Mouse (Mus musculus): ENCODE measurements around the gene Sephs1. TPM values are rescaled to one million over a fixed set of nuclear protein-coding genes. Genes with fewer than 3 reads are reported as not detected.
"Not testable (repeated sequence)": the region's sequence is repeated elsewhere in the genome, so short reads cannot be mapped to it uniquely, and the experiment has no call there.

Gene Sephs1
- polyA plus RNA-seq, 1 experiment from 2014 or later: 96.7 TPM

DNA sequence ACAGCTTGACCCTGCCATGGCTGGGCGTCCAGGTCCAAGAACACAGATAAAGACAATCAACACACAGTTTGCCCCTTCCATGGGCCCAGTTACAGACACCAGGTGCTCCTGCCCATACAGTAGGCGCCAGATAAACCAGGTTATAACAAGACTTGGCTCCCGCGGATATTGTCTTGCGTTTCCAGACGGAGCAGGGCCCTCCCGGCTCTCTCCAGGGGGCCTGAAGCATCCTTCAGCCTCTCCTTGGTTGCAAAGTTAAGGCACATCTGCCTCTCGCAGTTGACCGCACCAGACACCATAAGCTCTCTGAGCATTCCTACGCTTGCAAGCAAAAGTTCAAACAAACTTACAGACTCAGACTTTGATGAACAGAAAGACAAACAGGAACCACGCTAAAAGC is 59.5 kb downstream of the Sephs1 start:
- Histone ChIP-seq H3K36me3 (ENCODE audit: poor library complexity, severe bottlenecking) (peaks cover 16% of the 10 kb centered on the region; the same call in 1 of the 2 replicates), H3K4me1 (no peaks in the 10 kb centered on the region), H3K4me2 (no peak overlapping the region), H3K9me3 (replicated peaks) (peaks cover 7% of the 10 kb centered on the region), H3K27ac (no peak overlapping the region), H3K4me3 (no peak overlapping the region), H3K9ac (no peak overlapping the region), H3K27me3 (no peaks in the 10 kb centered on the region)
- 93% methylated on average over 11 of the region's 11 CpGs for WGBS
- no peak for ATAC-seq

DNA sequence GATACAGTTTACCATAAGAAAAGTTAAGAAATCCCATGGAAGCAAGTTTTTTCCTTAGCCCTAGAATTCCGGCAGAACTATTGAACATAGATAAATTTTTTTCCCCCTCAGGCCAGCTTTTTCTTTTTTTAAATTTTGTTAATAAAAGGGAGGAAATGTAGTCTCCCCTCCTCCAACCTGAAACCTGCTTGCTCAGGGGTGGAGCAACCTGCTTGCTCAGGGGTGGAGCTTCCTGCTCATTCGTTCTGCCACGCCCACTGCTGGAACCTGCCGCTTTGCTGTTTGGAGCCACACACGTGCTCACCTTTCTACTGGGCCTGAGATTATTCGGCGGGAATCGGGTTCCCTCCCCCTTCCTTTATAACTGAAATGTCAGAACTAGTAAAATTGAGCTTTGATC is 68.3 kb downstream of the Sephs1 start:
- not testable (repeated sequence) for ATAC-seq; H3K9me3 ChIP-seq (replicated peaks); H3K4me1 ChIP-seq; H3K27me3 ChIP-seq; H3K4me2 ChIP-seq; H3K27ac ChIP-seq; H3K9ac ChIP-seq; H3K36me3 ChIP-seq (ENCODE audit: poor library complexity, severe bottlenecking); H3K4me3 ChIP-seq
- 93% methylated on average over 7 of the region's 8 CpGs for WGBS

DNA sequence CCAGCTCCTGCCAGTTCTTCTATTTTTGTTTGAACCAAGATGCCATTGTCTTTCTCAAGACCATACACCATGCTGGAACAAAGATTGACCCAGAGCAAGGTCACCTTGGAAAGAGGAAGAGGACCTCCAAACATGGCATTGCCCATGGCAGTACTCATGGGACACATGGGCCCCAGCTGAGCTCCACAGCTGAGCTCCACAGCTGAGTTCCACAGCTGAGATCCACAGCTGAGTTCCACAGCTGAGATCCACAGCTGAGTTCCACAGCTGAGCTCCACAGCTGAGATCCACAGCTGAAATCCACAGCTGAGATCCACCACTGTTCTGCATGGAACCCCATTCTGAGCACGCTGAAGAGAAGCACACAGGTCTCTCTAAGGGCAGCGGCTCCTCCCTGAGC is 69.6 kb downstream of the Sephs1 start:
- H3K36me3 ChIP-seq (ENCODE audit: poor library complexity, severe bottlenecking): no peaks in the 10 kb centered on the region
- peaks cover 5% of the 10 kb centered on the region; the same call in 1 of the 2 replicates for H3K9me3 ChIP-seq (replicated peaks)
- H3K27me3 ChIP-seq: no peaks in the 10 kb centered on the region
- H3K4me2 ChIP-seq: no peak overlapping the region
- WGBS: 94% methylated on average over 2 of the region's 2 CpGs
- no peak overlapping the region for H3K27ac ChIP-seq
- no peak overlapping the region for H3K9ac ChIP-seq
- no peak overlapping the region for H3K4me3 ChIP-seq
- H3K4me1 ChIP-seq: no peaks in the 10 kb centered on the region
- no peak for ATAC-seq

DNA sequence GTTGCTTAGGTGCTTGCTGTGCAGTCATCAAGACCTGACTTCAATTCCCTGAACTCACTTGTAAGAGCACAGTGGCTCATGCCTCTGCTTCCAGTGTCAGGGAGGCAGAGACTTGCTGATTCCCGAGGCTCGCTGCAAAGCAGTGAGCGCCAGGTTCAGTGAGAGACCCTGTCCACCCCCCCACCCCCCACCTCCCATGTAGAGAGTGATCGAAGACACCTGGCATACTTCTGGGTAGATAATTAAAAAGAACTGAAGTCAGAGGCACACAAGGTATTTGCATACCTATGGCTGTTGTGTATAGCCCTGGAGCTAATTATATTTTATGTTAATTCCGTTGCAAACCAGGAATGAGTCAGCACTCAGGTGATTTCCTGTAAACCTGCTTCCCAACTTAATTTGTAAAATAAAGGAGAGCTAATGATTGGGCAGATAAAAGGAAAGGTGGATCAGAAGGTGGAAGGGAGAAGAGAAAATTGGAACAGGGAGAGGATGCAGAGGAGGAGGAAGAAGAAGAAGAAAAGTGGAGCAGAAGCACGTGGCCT is 72.9 kb downstream of the Sephs1 start:
- no peak overlapping the region for H3K27ac ChIP-seq
- no peak overlapping the region for H3K4me3 ChIP-seq
- no peak for ATAC-seq
- no peaks in the 10 kb centered on the region for H3K27me3 ChIP-seq
- H3K9me3 ChIP-seq (replicated peaks): peaks cover 5% of the 10 kb centered on the region; the same call in 1 of the 2 replicates
- no peaks in the 10 kb centered on the region for H3K36me3 ChIP-seq (ENCODE audit: poor library complexity, severe bottlenecking)
- WGBS: 87% methylated on average over 6 of the region's 6 CpGs
- no peak overlapping the region for H3K9ac ChIP-seq
- H3K4me1 ChIP-seq: no peaks in the 10 kb centered on the region
- no peak overlapping the region for H3K4me2 ChIP-seq

DNA sequence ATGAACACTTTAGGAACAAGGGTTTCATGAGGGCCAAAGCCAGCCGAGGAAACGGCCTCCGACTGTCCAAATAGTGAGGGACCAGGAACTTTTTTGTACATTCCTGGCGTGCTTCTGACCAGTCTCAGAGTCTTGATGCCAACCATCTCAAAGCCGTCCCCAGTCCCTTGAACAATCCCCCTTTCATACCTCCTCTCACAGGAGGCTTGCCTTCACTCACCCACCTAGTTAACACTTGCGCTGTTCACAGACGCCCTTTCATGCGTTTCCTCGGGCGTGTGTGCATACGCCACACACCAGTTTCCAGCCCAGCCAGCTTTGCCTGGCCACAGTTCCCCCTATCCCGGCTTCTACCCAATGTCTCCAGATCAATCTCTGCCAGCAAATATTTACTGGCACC is 76.7 kb downstream of the Sephs1 start:
- Histone ChIP-seq H3K27ac (no peak overlapping the region), H3K4me2 (no peak overlapping the region), H3K27me3 (no peaks in the 10 kb centered on the region), H3K4me1 (no peaks in the 10 kb centered on the region), H3K9me3 (replicated peaks) (no peaks in the 10 kb centered on the region), H3K4me3 (no peak overlapping the region), H3K36me3 (ENCODE audit: poor library complexity, severe bottlenecking) (no peaks in the 10 kb centered on the region), H3K9ac (no peak overlapping the region)
- ATAC-seq: no peak
- 89% methylated on average over 12 of the region's 12 CpGs for WGBS

Other genes starting within 250 kb of the Sephs1 start
- 52.6 and 52.9 TPM in 2 replicates for gene Prpf18, start 229.5 kb upstream of the Sephs1 start, polyA plus RNA-seq (2015; fragmentation: Nextera tagmentation; extraction: Ambion mirVana)
- gene Bend7, start 163.7 kb upstream of the Sephs1 start, polyA plus RNA-seq (2015; fragmentation: Nextera tagmentation; extraction: Ambion mirVana): 2.5 and 2.8 TPM in 2 replicates
- 40.7 and 41.9 TPM in 2 replicates for gene Phyh, start 37.5 kb downstream of the Sephs1 start, polyA plus RNA-seq (2015; fragmentation: Nextera tagmentation; extraction: Ambion mirVana)
- 0.24 and 0.65 TPM in 2 replicates for gene Ucma, start 94.6 kb downstream of the Sephs1 start, polyA plus RNA-seq (2015; fragmentation: Nextera tagmentation; extraction: Ambion mirVana)
- 25.0 and 28.9 TPM in 2 replicates for gene Mcm10, start 131.2 kb downstream of the Sephs1 start, polyA plus RNA-seq (2015; fragmentation: Nextera tagmentation; extraction: Ambion mirVana)
- 2.8 and 3.3 TPM in 2 replicates for gene Optn, start 182.5 kb downstream of the Sephs1 start, polyA plus RNA-seq (2015; fragmentation: Nextera tagmentation; extraction: Ambion mirVana)

Measured in forebrain, embryonic 13.5 days (tissue).